Mouse (Mus musculus): Measurements from ENCODE around the gene Bcl2a1b.

The Bcl2a1b gene

GRCm38 (mm10) chr9:89238976-89239505, 40.0 kb downstream of the Bcl2a1b start:
- in situ Hi-C loops (cut with MboI; ENCODE audit: low sequenced_read_pairs): loop anchor here (25.0 kb wide), 1 partner anchor 448 kb away; no protein-coding TSS in a partner anchor

GRCm38 (mm10) chr9:89240516-89241019, 41.6 kb downstream of the Bcl2a1b start:
- in situ Hi-C loops (cut with MboI; ENCODE audit: low sequenced_read_pairs): loop anchor here (25.0 kb wide), 1 partner anchor 447 kb away; no protein-coding TSS in a partner anchor

- in situ Hi-C loops (cut with MboI; ENCODE audit: low sequenced_read_pairs): no loop called here
Observed at GRCm38 (mm10) chr9:89253400-89253799, 54.4 kb downstream of the Bcl2a1b start.

GRCm38 (mm10) chr9:89256556-89257335, 57.7 kb downstream of the Bcl2a1b start:
- in situ Hi-C loops (cut with MboI; ENCODE audit: low sequenced_read_pairs): no loop called here

All from CH12F3 (cell line).